Mouse (Mus musculus) neural tube, embryonic 15.5 days (tissue): Measurements from ENCODE around the gene Slc25a36. TPM values are rescaled to one million over a fixed set of nuclear protein-coding genes. Genes with fewer than 3 reads are reported as not detected.

Source experiments
- ATAC-seq: fragments of 200-750 bp; cut with Nextera tagmentation; 2 replicates; pipeline ENCODE4 v1.8.0; 2017; ENCODE audit warnings: mild to moderate bottlenecking, moderate TSS enrichment, moderate library complexity; ENCODE audit not compliant: low FRiP score
- H3K27ac ChIP-seq: fragments of 300-500 bp; sonication (generic); replicated peaks from 2 replicates; pipeline ENCODE4 v1.5.1; 2015; ENCODE audit warnings: mild to moderate bottlenecking, inconsistent platforms
- H3K27me3 ChIP-seq: fragments of 300-500 bp; sonication (generic); replicated peaks from 2 replicates; pipeline ENCODE4 v1.6.1; 2015; ENCODE audit warnings: inconsistent platforms
- H3K36me3 ChIP-seq: fragments of 300-500 bp; sonication (generic); 2 replicates; pipeline ENCODE4 v1.6.1; 2015; ENCODE audit warnings: inconsistent platforms
- H3K4me1 ChIP-seq: fragments of 300-500 bp; sonication (generic); 2 replicates; pipeline ENCODE4 v1.6.1; 2015; ENCODE audit warnings: inconsistent platforms
- H3K4me2 ChIP-seq: fragments of 300-500 bp; sonication (generic); 2 replicates; pipeline ENCODE4 v1.6.1; 2015; ENCODE audit warnings: inconsistent platforms, mild to moderate bottlenecking, moderate library complexity
- H3K4me3 ChIP-seq: fragments of 300-500 bp; sonication (generic); replicated peaks from 2 replicates; pipeline ENCODE4 v1.5.1; 2015; ENCODE audit warnings: mild to moderate bottlenecking, inconsistent platforms
- H3K9ac ChIP-seq: fragments of 300-500 bp; sonication (generic); replicated peaks from 2 replicates; pipeline ENCODE4 v1.6.1; 2015; ENCODE audit warnings: mild to moderate bottlenecking, inconsistent platforms
- H3K9me3 ChIP-seq: fragments of 300-500 bp; sonication (generic); replicated peaks from 2 replicates; pipeline ENCODE4 v1.6.1; 2016; ENCODE audit warnings: inconsistent platforms
- WGBS: fragments of 180-500 bp; shearing (Covaris S2); methylation state at CpG from one replicate; pipeline ENCODE4 v1.1.7; 2015; ENCODE audit warnings: mixed read lengths; 5-methylcytosine and 5-hydroxymethylcytosine counted together
- polyA plus RNA-seq: library from polyadenylated mRNA; unstranded; fragments of >200 nt; fragmentation: Nextera tagmentation; extraction: Ambion mirVana; gene quantifications from 2 replicates; pipeline ENCODE4 v1.2.1, GENCODE M21; 2015

The Slc25a36 gene
- polyA plus RNA-seq, 1 experiment from 2014 or later, result 74.2 TPM

GRCm38 (mm10) chr9:97065885-97066284, 45.1 kb downstream of the Slc25a36 start:
- no peak for ATAC-seq
- Histone ChIP-seq H3K4me2 (no peak overlapping the region), H3K27ac (no peak overlapping the region), H3K27me3 (no peaks in the 10 kb centered on the region), H3K4me3 (no peak overlapping the region), H3K4me1 (peaks cover 14% of the 10 kb centered on the region), H3K36me3 (no peaks in the 10 kb centered on the region), H3K9me3 (no peaks in the 10 kb centered on the region), H3K9ac (no peak overlapping the region)
- 37% methylated on average over 4 of the region's 4 CpGs for WGBS

DNA sequence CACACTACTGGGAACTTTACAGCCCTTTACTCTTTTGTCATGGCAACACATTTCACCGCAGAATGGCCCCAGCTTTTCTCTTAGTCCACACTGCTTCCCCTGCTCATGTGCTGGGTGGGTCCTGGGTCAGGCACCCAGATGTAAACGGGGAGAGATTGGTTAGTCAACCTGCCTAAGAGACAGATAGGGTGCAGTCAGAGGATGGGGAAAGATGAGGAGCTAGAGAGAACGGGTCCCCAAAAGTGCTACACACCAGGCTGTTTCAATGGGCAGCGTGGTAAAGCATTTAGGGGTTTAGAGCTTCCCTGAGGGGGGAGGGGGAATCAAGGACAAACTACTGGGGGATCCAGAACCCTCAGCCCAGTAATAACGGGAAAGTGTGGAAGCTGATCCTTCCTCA, 45.7 kb downstream of the Slc25a36 start:
- Histone ChIP-seq H3K4me1 (peaks cover 18% of the 10 kb centered on the region), H3K4me2 (no peak overlapping the region), H3K9ac (no peak overlapping the region), H3K27me3 (no peaks in the 10 kb centered on the region), H3K4me3 (no peak overlapping the region), H3K36me3 (no peaks in the 10 kb centered on the region), H3K27ac (no peak overlapping the region), H3K9me3 (no peaks in the 10 kb centered on the region)
- 16% methylated on average over 5 of the region's 5 CpGs for WGBS
- ATAC-seq, result no peak

GRCm38 (mm10) chr9:97064161-97064560, 46.8 kb downstream of the Slc25a36 start:
- no peaks in the 10 kb centered on the region for H3K27me3 ChIP-seq

DNA sequence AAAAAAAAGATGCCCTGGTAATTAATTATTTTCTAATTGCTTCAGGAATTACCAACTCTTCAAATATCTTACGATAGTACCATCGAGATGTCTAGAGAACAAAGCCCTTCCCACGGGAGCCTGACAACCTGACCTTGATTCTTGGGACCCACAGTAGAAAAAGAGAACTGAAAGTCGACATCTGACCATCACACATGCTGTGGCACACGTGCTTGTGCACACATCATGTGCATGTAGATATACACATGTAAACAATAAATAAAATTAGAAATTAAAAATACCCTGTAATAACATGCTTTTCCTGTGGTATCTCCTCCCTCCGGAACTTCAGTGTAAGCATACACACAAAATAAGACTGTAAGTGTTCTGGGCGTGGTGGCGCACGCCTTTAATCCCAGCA, 49.3 kb downstream of the Slc25a36 start:
- WGBS, result 92% methylated on average over 9 of the region's 9 CpGs
- peaks cover 15% of the 10 kb centered on the region; the same call in 1 of the 2 replicates for H3K4me1 ChIP-seq
- ATAC-seq, result no peak
- no peak overlapping the region for H3K4me3 ChIP-seq
- no peak overlapping the region for H3K27ac ChIP-seq
- no peaks in the 10 kb centered on the region for H3K36me3 ChIP-seq
- no peaks in the 10 kb centered on the region for H3K27me3 ChIP-seq
- no peaks in the 10 kb centered on the region for H3K9me3 ChIP-seq
- H3K4me2 ChIP-seq, result no peak overlapping the region
- H3K9ac ChIP-seq, result no peak overlapping the region

More at GRCm38 (mm10) chr9:97064161-97064560, 46.8 kb downstream of the Slc25a36 start:
- ATAC-seq, result no peak
- no peak overlapping the region for H3K9ac ChIP-seq
- H3K27ac ChIP-seq, result no peak overlapping the region
- peaks cover 18% of the 10 kb centered on the region for H3K4me1 ChIP-seq
- WGBS, result 89% methylated on average over 1 of the region's 1 CpGs
- H3K9me3 ChIP-seq, result no peaks in the 10 kb centered on the region
- H3K4me2 ChIP-seq, result no peak overlapping the region
- H3K4me3 ChIP-seq, result no peak overlapping the region
- no peaks in the 10 kb centered on the region for H3K36me3 ChIP-seq

GRCm38 (mm10) chr9:97056541-97057338, 54.2 kb downstream of the Slc25a36 start:
- Histone ChIP-seq H3K27ac (no peak overlapping the region), H3K9ac (no peak overlapping the region), H3K4me3 (no peak overlapping the region), H3K4me1 (0 out of 2 replicates have a peak, but pooled peaks cover 12% of the 10 kb centered on the region), H3K9me3 (no peaks in the 10 kb centered on the region), H3K36me3 (no peaks in the 10 kb centered on the region), H3K4me2 (0 out of 2 replicates have a peak overlapping the region, but pooled peaks have one; percentile 4), H3K27me3 (no peaks in the 10 kb centered on the region)
- ATAC-seq, result no peak
- WGBS, result 66% methylated on average over 18 of the region's 18 CpGs

DNA sequence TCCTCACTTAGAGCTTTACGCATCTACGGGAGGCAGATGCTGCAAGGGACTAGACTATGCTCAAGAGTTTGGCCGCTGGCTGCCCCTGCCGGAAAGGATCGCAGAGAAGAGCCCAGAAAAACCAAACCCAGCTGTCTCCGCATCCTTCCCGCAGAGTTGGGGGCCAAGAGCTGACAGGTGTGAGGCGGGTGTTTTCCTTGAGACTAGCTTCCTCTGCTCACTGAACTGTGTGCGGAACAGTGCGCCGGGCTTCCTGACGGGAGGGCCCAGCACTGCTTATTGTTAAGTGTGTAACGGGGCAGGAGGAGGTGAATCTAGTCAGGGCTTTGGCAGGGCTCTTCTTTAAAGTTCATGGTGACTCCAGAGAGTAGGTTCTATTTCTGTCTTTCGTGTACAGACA, 55.1 kb downstream of the Slc25a36 start:
- no peaks in the 10 kb centered on the region for H3K27me3 ChIP-seq
- ATAC-seq, result no peak
- peaks cover 14% of the 10 kb centered on the region; the same call in 1 of the 2 replicates for H3K4me1 ChIP-seq
- H3K4me2 ChIP-seq, result no peak overlapping the region
- 53% methylated on average over 14 of the region's 14 CpGs for WGBS
- no peak overlapping the region for H3K27ac ChIP-seq
- H3K4me3 ChIP-seq, result no peak overlapping the region
- no peak overlapping the region for H3K9ac ChIP-seq
- no peaks in the 10 kb centered on the region for H3K36me3 ChIP-seq
- no peaks in the 10 kb centered on the region for H3K9me3 ChIP-seq

GRCm38 (mm10) chr9:97051176-97051575, 59.8 kb downstream of the Slc25a36 start:
- Histone ChIP-seq H3K27me3 (no peaks in the 10 kb centered on the region), H3K4me1 (peaks cover 8% of the 10 kb centered on the region; the same call in 1 of the 2 replicates), H3K27ac (no peak overlapping the region), H3K4me3 (no peak overlapping the region), H3K9me3 (no peaks in the 10 kb centered on the region), H3K9ac (no peak overlapping the region), H3K4me2 (no peak overlapping the region), H3K36me3 (no peaks in the 10 kb centered on the region)
- 16% methylated on average over 8 of the region's 8 CpGs for WGBS
- no peak for ATAC-seq

DNA sequence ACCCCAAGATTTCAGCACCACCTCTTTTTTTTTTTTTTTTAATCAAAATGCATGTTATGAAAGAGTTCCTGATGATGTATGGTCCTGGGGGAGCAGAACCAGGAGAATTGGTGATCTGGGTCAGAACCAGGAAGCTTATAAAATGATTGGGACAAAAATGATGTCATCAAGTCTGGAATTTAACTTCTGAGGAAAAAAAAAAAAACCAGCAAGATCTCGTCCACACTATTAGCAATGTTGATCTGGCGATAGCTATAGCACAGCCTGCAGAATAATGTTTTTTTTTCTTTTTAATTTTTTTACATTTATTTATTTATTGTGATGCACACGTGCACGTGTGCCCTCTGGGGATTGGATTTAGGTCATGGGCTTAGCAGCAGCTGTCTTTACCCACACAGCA, 64.7 kb downstream of the Slc25a36 start:
- 91% methylated on average over 4 of the region's 4 CpGs for WGBS
- no peak overlapping the region for H3K4me3 ChIP-seq
- H3K27me3 ChIP-seq, result no peaks in the 10 kb centered on the region
- H3K9me3 ChIP-seq, result no peaks in the 10 kb centered on the region
- no peak overlapping the region for H3K4me2 ChIP-seq
- peaks cover 4% of the 10 kb centered on the region; the same call in 1 of the 2 replicates for H3K4me1 ChIP-seq
- no peak overlapping the region for H3K9ac ChIP-seq
- H3K27ac ChIP-seq, result no peak overlapping the region
- ATAC-seq, result no peak
- H3K36me3 ChIP-seq, result no peaks in the 10 kb centered on the region

- Histone ChIP-seq H3K4me1 (no peaks in the 10 kb centered on the region), H3K27me3 (no peaks in the 10 kb centered on the region), H3K9me3 (no peaks in the 10 kb centered on the region), H3K4me3 (no peak overlapping the region), H3K9ac (no peak overlapping the region), H3K4me2 (no peak overlapping the region), H3K27ac (no peak overlapping the region), H3K36me3 (no peaks in the 10 kb centered on the region)
- 63% methylated on average over 8 of the region's 8 CpGs for WGBS
- ATAC-seq, result no peak
These were observed 69.3 kb downstream of the Slc25a36 start for GRCm38 (mm10) chr9:97041633-97042032.

GRCm38 (mm10) chr9:97038010-97038409, 72.9 kb downstream of the Slc25a36 start:
- no peak for ATAC-seq
- Histone ChIP-seq H3K36me3 (no peaks in the 10 kb centered on the region), H3K4me1 (no peaks in the 10 kb centered on the region)

DNA sequence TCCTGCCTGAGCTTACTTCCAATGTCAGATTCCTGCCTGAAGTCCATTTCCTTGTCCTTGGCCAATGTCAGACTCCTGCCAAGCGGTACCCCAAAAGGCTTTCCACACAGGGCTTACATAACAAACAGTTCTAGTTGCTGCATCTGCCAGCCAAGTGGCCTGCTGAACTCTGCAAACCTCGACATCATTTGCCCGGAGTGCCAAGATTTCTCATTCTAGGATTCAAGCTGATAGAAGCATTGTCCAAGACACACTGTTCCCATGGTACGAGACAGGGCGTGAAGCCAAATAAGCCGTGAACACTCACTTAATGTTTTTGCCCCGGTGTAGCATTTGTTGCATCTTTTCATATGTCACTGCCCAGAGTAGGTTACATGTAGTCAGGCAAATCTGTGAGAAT, 74.3 kb downstream of the Slc25a36 start:
- ATAC-seq, result no peak
- Histone ChIP-seq H3K4me3 (no peak overlapping the region), H3K9ac (no peak overlapping the region), H3K4me2 (no peak overlapping the region), H3K36me3 (no peaks in the 10 kb centered on the region), H3K27ac (no peak overlapping the region), H3K9me3 (no peaks in the 10 kb centered on the region), H3K4me1 (no peaks in the 10 kb centered on the region), H3K27me3 (no peaks in the 10 kb centered on the region)
- WGBS, result 71% methylated on average over 7 of the region's 7 CpGs

More at GRCm38 (mm10) chr9:97038010-97038409, 72.9 kb downstream of the Slc25a36 start:
- WGBS, result 88% methylated on average over 3 of the region's 3 CpGs
- no peak overlapping the region for H3K4me2 ChIP-seq
- no peak overlapping the region for H3K27ac ChIP-seq
- H3K9me3 ChIP-seq, result no peaks in the 10 kb centered on the region
- H3K9ac ChIP-seq, result no peak overlapping the region
- H3K4me3 ChIP-seq, result no peak overlapping the region
- no peaks in the 10 kb centered on the region for H3K27me3 ChIP-seq

- H3K4me2 ChIP-seq, result no peak overlapping the region
- no peaks in the 10 kb centered on the region for H3K27me3 ChIP-seq
- no peak overlapping the region for H3K9ac ChIP-seq
- H3K4me3 ChIP-seq, result no peak overlapping the region
- no peak overlapping the region for H3K27ac ChIP-seq
- H3K9me3 ChIP-seq, result no peaks in the 10 kb centered on the region
- no peak for ATAC-seq
- no peaks in the 10 kb centered on the region for H3K4me1 ChIP-seq
- H3K36me3 ChIP-seq, result no peaks in the 10 kb centered on the region
- 87% methylated on average over 12 of the region's 12 CpGs for WGBS
These were observed 83.6 kb downstream of the Slc25a36 start for GRCm38 (mm10) chr9:97027361-97027760.
